Mouse (Mus musculus): ENCODE results near the gene Gprin2. TPM values are rescaled to one million over a fixed set of nuclear protein-coding genes. Genes with fewer than 3 reads are reported as not detected.
A peak's percentile ranks its signal among the peaks of the same experiment; 100 is the strongest.

Gene Gprin2
- polyA plus RNA-seq, 1 experiment from 2014 or later = 0.84 TPM

DNA sequence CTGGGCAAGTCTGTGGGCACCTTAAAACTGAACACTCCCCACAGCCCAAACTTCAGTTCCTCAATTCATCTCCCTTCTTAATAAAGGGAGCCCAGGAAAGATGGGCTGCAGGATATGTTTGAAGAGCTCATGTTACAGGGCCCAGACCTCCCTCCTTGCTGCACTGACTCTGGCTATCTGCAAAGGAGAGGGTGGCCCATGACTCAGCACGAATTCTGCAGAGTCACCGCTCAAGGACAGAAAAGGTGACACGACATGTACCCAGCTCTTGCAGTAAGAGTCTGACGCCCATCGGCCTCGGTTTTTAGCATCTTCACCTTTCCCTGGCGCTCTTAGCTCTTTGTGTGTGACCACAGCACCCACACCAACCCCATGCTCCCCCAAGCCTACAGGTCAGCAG is 11.1 kb downstream of the Gprin2 start:
- Histone ChIP-seq H3K4me1 (ENCODE audit: control insufficient read depth, insufficient read depth, low read length) (no peaks in the 10 kb centered on the region), H3K4me3 (ENCODE audit: low read depth, low read length) (no peak overlapping the region), H3K36me3 (ENCODE audit: control insufficient read depth, insufficient read depth, low read length) (no peaks in the 10 kb centered on the region), H3K27ac (replicated peaks; ENCODE audit: low read depth, low read length) (no peak overlapping the region), H3K9me3 (ENCODE audit: control insufficient read depth, low read length) (no peaks in the 10 kb centered on the region), H3K9ac (ENCODE audit: low read depth, low read length) (no peak overlapping the region), H3K27me3 (replicated peaks; ENCODE audit: control insufficient read depth, insufficient read depth, low read length) (no peaks in the 10 kb centered on the region), H3K4me2 (ENCODE audit: low read depth, low read length) (no peak overlapping the region)
- DNase-seq (ENCODE audit: low spot score) (no peak), ATAC-seq (ENCODE audit: low read depth) (no peak)
- 73% methylated on average over 7 of the region's 7 CpGs for WGBS

GRCm38 (mm10) chr14:34188629-34189028 is 12.8 kb downstream of the Gprin2 start:
- H3K4me3 ChIP-seq (ENCODE audit: low read depth, low read length) = no peak overlapping the region
- ATAC-seq (ENCODE audit: low read depth) = no peak
- H3K9ac ChIP-seq (ENCODE audit: low read depth, low read length) = no peak overlapping the region
- no peaks in the 10 kb centered on the region for H3K9me3 ChIP-seq (ENCODE audit: control insufficient read depth, low read length)
- no peak overlapping the region for H3K27ac ChIP-seq (replicated peaks; ENCODE audit: low read depth, low read length)
- 68% methylated on average over 5 of the region's 5 CpGs for WGBS
- no peak for DNase-seq (ENCODE audit: low spot score)
- H3K36me3 ChIP-seq (ENCODE audit: control insufficient read depth, insufficient read depth, low read length) = no peaks in the 10 kb centered on the region
- no peak overlapping the region for H3K4me2 ChIP-seq (ENCODE audit: low read depth, low read length)
- H3K27me3 ChIP-seq (replicated peaks; ENCODE audit: control insufficient read depth, insufficient read depth, low read length) = no peaks in the 10 kb centered on the region
- no peaks in the 10 kb centered on the region for H3K4me1 ChIP-seq (ENCODE audit: control insufficient read depth, insufficient read depth, low read length)

DNA sequence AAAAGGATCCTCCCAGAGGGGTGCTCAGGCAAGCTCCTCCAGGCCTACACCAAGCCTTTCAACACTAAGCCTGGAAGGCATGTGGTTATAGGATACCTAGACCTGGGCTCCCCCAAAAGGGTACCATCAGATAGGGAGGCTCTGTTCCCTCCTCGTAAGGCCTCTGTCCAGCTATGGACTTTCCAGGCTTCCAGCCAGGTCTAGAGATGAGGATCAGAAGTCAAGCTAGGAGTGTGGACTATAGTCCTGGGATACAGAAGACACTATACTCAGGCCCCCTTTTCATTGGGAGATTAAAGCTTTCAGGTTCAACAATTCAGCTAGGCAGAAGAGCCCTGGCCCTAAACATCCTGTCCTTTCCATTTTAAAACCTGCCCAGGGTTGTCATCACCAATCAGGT is 18.4 kb downstream of the Gprin2 start:
- DNase-seq (ENCODE audit: low spot score) (no peak), ATAC-seq (ENCODE audit: low read depth) (no peak)
- no peak overlapping the region for H3K4me3 ChIP-seq (ENCODE audit: low read depth, low read length)
- 89% methylated on average over 1 of the region's 1 CpGs for WGBS
- H3K36me3 ChIP-seq (ENCODE audit: control insufficient read depth, insufficient read depth, low read length) = no peaks in the 10 kb centered on the region
- H3K27me3 ChIP-seq (replicated peaks; ENCODE audit: control insufficient read depth, insufficient read depth, low read length) = no peaks in the 10 kb centered on the region
- no peak overlapping the region for H3K9ac ChIP-seq (ENCODE audit: low read depth, low read length)
- no peaks in the 10 kb centered on the region for H3K4me1 ChIP-seq (ENCODE audit: control insufficient read depth, insufficient read depth, low read length)
- no peak overlapping the region for H3K27ac ChIP-seq (replicated peaks; ENCODE audit: low read depth, low read length)
- peaks cover 11% of the 10 kb centered on the region; the same call in 1 of the 2 replicates for H3K9me3 ChIP-seq (ENCODE audit: control insufficient read depth, low read length)
- H3K4me2 ChIP-seq (ENCODE audit: low read depth, low read length) = no peak overlapping the region

GRCm38 (mm10) chr14:34179351-34179750 is 22.1 kb downstream of the Gprin2 start:
- Histone ChIP-seq H3K4me1 (ENCODE audit: control insufficient read depth, insufficient read depth, low read length) (no peaks in the 10 kb centered on the region), H3K9me3 (ENCODE audit: control insufficient read depth, low read length) (peaks cover 11% of the 10 kb centered on the region; the same call in 1 of the 2 replicates), H3K4me2 (ENCODE audit: low read depth, low read length) (no peak overlapping the region), H3K4me3 (ENCODE audit: low read depth, low read length) (no peak overlapping the region), H3K27me3 (replicated peaks; ENCODE audit: control insufficient read depth, insufficient read depth, low read length) (no peaks in the 10 kb centered on the region), H3K36me3 (ENCODE audit: control insufficient read depth, insufficient read depth, low read length) (no peaks in the 10 kb centered on the region), H3K9ac (ENCODE audit: low read depth, low read length) (no peak overlapping the region), H3K27ac (replicated peaks; ENCODE audit: low read depth, low read length) (no peak overlapping the region)
- ATAC-seq (ENCODE audit: low read depth) (no peak), DNase-seq (ENCODE audit: low spot score) (no peak)
- WGBS = 91% methylated on average over 3 of the region's 3 CpGs

- no peak overlapping the region for H3K9ac ChIP-seq (ENCODE audit: low read depth, low read length)
- WGBS = 74% methylated on average over 3 of the region's 3 CpGs
- H3K36me3 ChIP-seq (ENCODE audit: control insufficient read depth, insufficient read depth, low read length) = no peaks in the 10 kb centered on the region
- no peaks in the 10 kb centered on the region for H3K9me3 ChIP-seq (ENCODE audit: control insufficient read depth, low read length)
- no peaks in the 10 kb centered on the region for H3K27me3 ChIP-seq (replicated peaks; ENCODE audit: control insufficient read depth, insufficient read depth, low read length)
- DNase-seq (ENCODE audit: low spot score) (no peak), ATAC-seq (ENCODE audit: low read depth) (no peak)
- no peak overlapping the region for H3K4me3 ChIP-seq (ENCODE audit: low read depth, low read length)
- no peak overlapping the region for H3K4me2 ChIP-seq (ENCODE audit: low read depth, low read length)
- H3K27ac ChIP-seq (replicated peaks; ENCODE audit: low read depth, low read length) = no peak overlapping the region
- no peaks in the 10 kb centered on the region for H3K4me1 ChIP-seq (ENCODE audit: control insufficient read depth, insufficient read depth, low read length)
Measured at GRCm38 (mm10) chr14:34171107-34171506, 30.3 kb downstream of the Gprin2 start.

DNA sequence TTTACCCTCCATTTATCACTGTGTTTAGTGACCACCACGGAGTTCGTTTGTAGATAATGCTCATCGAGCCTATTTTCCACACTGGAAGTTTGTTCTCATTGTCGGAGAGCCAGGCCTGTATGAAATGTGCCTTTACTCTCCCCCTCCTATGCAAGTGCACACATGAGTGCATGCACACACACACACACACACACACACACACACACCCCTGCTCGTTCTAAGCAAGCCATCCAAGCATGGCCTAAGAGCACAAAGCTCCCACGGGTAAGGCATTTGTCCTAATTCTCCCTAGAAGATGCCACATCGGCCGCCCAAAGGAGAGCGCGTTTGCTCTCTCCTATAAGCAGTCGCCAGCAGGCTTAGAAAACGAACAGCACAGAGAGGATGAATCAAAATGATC is 45.7 kb downstream of the Gprin2 start:
- DNase-seq (ENCODE audit: low spot score) (no peak), ATAC-seq (ENCODE audit: low read depth) (no peak)
- Histone ChIP-seq H3K36me3 (ENCODE audit: control insufficient read depth, insufficient read depth, low read length) (no peaks in the 10 kb centered on the region), H3K27ac (replicated peaks; ENCODE audit: low read depth, low read length) (no peak overlapping the region), H3K27me3 (replicated peaks; ENCODE audit: control insufficient read depth, insufficient read depth, low read length) (no peaks in the 10 kb centered on the region), H3K9ac (ENCODE audit: low read depth, low read length) (no peak overlapping the region), H3K4me1 (ENCODE audit: control insufficient read depth, insufficient read depth, low read length) (peaks cover 6% of the 10 kb centered on the region), H3K4me3 (ENCODE audit: low read depth, low read length) (no peak overlapping the region), H3K4me2 (ENCODE audit: low read depth, low read length) (no peak overlapping the region), H3K9me3 (ENCODE audit: control insufficient read depth, low read length) (no peaks in the 10 kb centered on the region)
- WGBS = 71% methylated on average over 12 of the region's 12 CpGs

GRCm38 (mm10) chr14:34154601-34155337 is 46.7 kb downstream of the Gprin2 start:
- peak; percentile 82 for ATAC-seq (ENCODE audit: low read depth)
- 51% methylated on average over 9 of the region's 9 CpGs for WGBS
- peak; percentile 68 for DNase-seq (ENCODE audit: low spot score)

DNA sequence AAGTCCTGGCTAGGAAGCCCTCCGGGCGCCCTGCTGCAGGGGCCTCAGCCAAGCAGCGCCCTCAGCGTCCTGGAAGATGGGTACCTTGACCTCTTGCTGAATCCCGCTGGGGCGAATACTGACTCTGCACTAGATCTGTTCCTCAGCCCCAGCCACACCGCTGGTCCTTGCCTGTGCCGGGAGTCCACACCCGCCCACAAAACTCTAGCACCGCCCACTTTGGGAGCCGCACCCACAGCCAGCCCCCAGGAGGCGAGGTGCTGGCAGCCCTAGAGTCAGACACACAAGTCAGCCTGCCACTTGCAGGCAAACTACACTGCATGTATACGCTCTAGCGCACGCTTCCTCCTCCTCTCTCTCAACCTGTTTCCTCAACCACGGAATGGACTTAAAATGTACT is 49.1 kb downstream of the Gprin2 start, which contains the start of gene Npy4r:
Gene Npy4r, minus strand, starts transcription at position 148 of the 400 bp plus-strand sequence.
- ATAC-seq (ENCODE audit: low read depth) (peak; percentile 88), DNase-seq (ENCODE audit: low spot score) (peak; percentile 70)
- Histone ChIP-seq H3K4me3 (ENCODE audit: low read depth, low read length) (peak within 1 kb of the TSS; percentile 10), H3K27ac (replicated peaks; ENCODE audit: low read depth, low read length) (no peak within 1 kb of the TSS), H3K27me3 (replicated peaks; ENCODE audit: control insufficient read depth, insufficient read depth, low read length) (no peaks in the 10 kb centered on the region), H3K36me3 (ENCODE audit: control insufficient read depth, insufficient read depth, low read length) (no peaks in the 10 kb centered on the region), H3K4me2 (ENCODE audit: low read depth, low read length) (peak within 1 kb of the TSS; percentile 47), H3K9ac (ENCODE audit: low read depth, low read length) (peak within 1 kb of the TSS; percentile 30), H3K9me3 (ENCODE audit: control insufficient read depth, low read length) (no peaks in the 10 kb centered on the region), H3K4me1 (ENCODE audit: control insufficient read depth, insufficient read depth, low read length) (peaks cover 6% of the 10 kb centered on the region)
- 10% methylated on average over 16 of the region's 16 CpGs for WGBS

More at GRCm38 (mm10) chr14:34154601-34155337, 46.7 kb downstream of the Gprin2 start:
- H3K4me2 ChIP-seq (ENCODE audit: low read depth, low read length) = no peak overlapping the region
- peaks cover 6% of the 10 kb centered on the region for H3K4me1 ChIP-seq (ENCODE audit: control insufficient read depth, insufficient read depth, low read length)
- no peak overlapping the region for H3K27ac ChIP-seq (replicated peaks; ENCODE audit: low read depth, low read length)
- H3K9me3 ChIP-seq (ENCODE audit: control insufficient read depth, low read length) = no peaks in the 10 kb centered on the region
- H3K9ac ChIP-seq (ENCODE audit: low read depth, low read length) = no peak overlapping the region
- H3K36me3 ChIP-seq (ENCODE audit: control insufficient read depth, insufficient read depth, low read length) = no peaks in the 10 kb centered on the region
- H3K27me3 ChIP-seq (replicated peaks; ENCODE audit: control insufficient read depth, insufficient read depth, low read length) = no peaks in the 10 kb centered on the region
- no peak overlapping the region for H3K4me3 ChIP-seq (ENCODE audit: low read depth, low read length)

GRCm38 (mm10) chr14:34142915-34143314 is 58.5 kb downstream of the Gprin2 start:
- no peak for ATAC-seq (ENCODE audit: low read depth)
- no peaks in the 10 kb centered on the region for H3K4me1 ChIP-seq (ENCODE audit: control insufficient read depth, insufficient read depth, low read length)
- no peak overlapping the region for H3K27ac ChIP-seq (replicated peaks; ENCODE audit: low read depth, low read length)
- H3K9ac ChIP-seq (ENCODE audit: low read depth, low read length) = no peak overlapping the region
- no peak for DNase-seq (ENCODE audit: low spot score)
- no peaks in the 10 kb centered on the region for H3K9me3 ChIP-seq (ENCODE audit: control insufficient read depth, low read length)
- no peak overlapping the region for H3K4me3 ChIP-seq (ENCODE audit: low read depth, low read length)
- H3K27me3 ChIP-seq (replicated peaks; ENCODE audit: control insufficient read depth, insufficient read depth, low read length) = no peaks in the 10 kb centered on the region
- 91% methylated on average over 10 of the region's 10 CpGs for WGBS
- no peak overlapping the region for H3K4me2 ChIP-seq (ENCODE audit: low read depth, low read length)
- no peaks in the 10 kb centered on the region for H3K36me3 ChIP-seq (ENCODE audit: control insufficient read depth, insufficient read depth, low read length)

All from embryonic facial prominence, embryonic 14.5 days (tissue).